Mouse (Mus musculus): Measurements from ENCODE around the gene D230025D16Rik.

D230025D16Rik gene

GRCm38 (mm10) chr8:105237442-105238142 lies 12.6 kb downstream of the D230025D16Rik start:
- no peak for DNase-seq (ENCODE audit: low spot score)

- no peak for DNase-seq (ENCODE audit: low spot score)
Observed at GRCm38 (mm10) chr8:105241016-105241415, 16.1 kb downstream of the D230025D16Rik start.

- no peak for DNase-seq (ENCODE audit: low spot score)
Observed at GRCm38 (mm10) chr8:105251954-105252353, 27.0 kb downstream of the D230025D16Rik start.

- no peak for DNase-seq (ENCODE audit: low spot score)
Observed at GRCm38 (mm10) chr8:105252680-105253537, 28.0 kb downstream of the D230025D16Rik start.

- no peak for DNase-seq (ENCODE audit: low spot score)
Observed at GRCm38 (mm10) chr8:105253766-105254151, 28.8 kb downstream of the D230025D16Rik start.

- DNase-seq (ENCODE audit: low spot score), result peak; percentile 97
Observed at GRCm38 (mm10) chr8:105254152-105254965, 29.4 kb downstream of the D230025D16Rik start.

- peak; percentile 83 for DNase-seq (ENCODE audit: low spot score)
Observed at GRCm38 (mm10) chr8:105254966-105255350, 30.0 kb downstream of the D230025D16Rik start, which contains the start of gene B3gnt9. TSS of gene B3gnt9 (minus strand) at chr8:105255153.

GRCm38 (mm10) chr8:105257318-105258114 lies 32.6 kb downstream of the D230025D16Rik start:
- DNase-seq (ENCODE audit: low spot score), result peak; percentile 30

- DNase-seq (ENCODE audit: low spot score), result peak; percentile 55
Observed at GRCm38 (mm10) chr8:105258911-105259720, 34.2 kb downstream of the D230025D16Rik start.

GRCm38 (mm10) chr8:105259721-105260320 lies 34.9 kb downstream of the D230025D16Rik start:
- DNase-seq (ENCODE audit: low spot score), result peak; percentile 93

- DNase-seq (ENCODE audit: low spot score), result peak; percentile 37
Observed at GRCm38 (mm10) chr8:105260371-105261099, 35.6 kb downstream of the D230025D16Rik start.

- peak; percentile 38 for DNase-seq (ENCODE audit: low spot score)
Observed at GRCm38 (mm10) chr8:105261326-105261980, 36.5 kb downstream of the D230025D16Rik start.

GRCm38 (mm10) chr8:105263244-105263912 lies 38.4 kb downstream of the D230025D16Rik start:
- peak; percentile 30 for DNase-seq (ENCODE audit: low spot score)

GRCm38 (mm10) chr8:105264024-105264982 lies 39.4 kb downstream of the D230025D16Rik start, which contains the start of the genes Tradd and Fbxl8:
TSS of gene Tradd (minus strand) at chr8:105264609.
TSS of gene Fbxl8 (plus strand) at chr8:105264648.
- peak; percentile 74 for DNase-seq (ENCODE audit: low spot score)

- DNase-seq (ENCODE audit: low spot score), result no peak
Observed at GRCm38 (mm10) chr8:105265128-105265527, 40.2 kb downstream of the D230025D16Rik start.

GRCm38 (mm10) chr8:105266775-105267174 lies 41.8 kb downstream of the D230025D16Rik start:
- no peak for DNase-seq (ENCODE audit: low spot score)

All from testis, postnatal 10 days (tissue).